Mouse (Mus musculus): Measurements from ENCODE around the gene Agpat2. TPM values are rescaled to one million over a fixed set of nuclear protein-coding genes. Genes with fewer than 3 reads are reported as not detected.

Agpat2 gene
- polyA plus RNA-seq, 1 experiment from 2014 or later: 7.3 TPM

GRCm38 (mm10) chr2:26628792-26629437, 24.7 kb upstream of the Agpat2 start:
- 20% methylated on average over 5 of the region's 5 CpGs for WGBS
- Histone ChIP-seq H3K4me1 (replicated peaks; ENCODE audit: control insufficient read depth, insufficient read depth, low read length) (peaks cover 10% of the 10 kb centered on the region), H3K9ac (ENCODE audit: low read depth, low read length) (peak overlapping the region; percentile 98), H3K27ac (ENCODE audit: low read depth, low read length) (peak overlapping the region; percentile 70), H3K36me3 (ENCODE audit: control insufficient read depth, insufficient read depth, low read length) (no peaks in the 10 kb centered on the region), H3K4me3 (ENCODE audit: low read depth, low read length) (peak overlapping the region; percentile 74), H3K27me3 (ENCODE audit: control insufficient read depth, insufficient read depth, low read length) (no peaks in the 10 kb centered on the region), H3K9me3 (ENCODE audit: control insufficient read depth, low read length) (no peaks in the 10 kb centered on the region), H3K4me2 (replicated peaks; ENCODE audit: low read depth, low read length) (peak overlapping the region; percentile 96)
- peak; percentile 60 for ATAC-seq (ENCODE audit: low FRiP score)
- DNase-seq (ENCODE audit: low spot score): peak; percentile 59

- DNase-seq (ENCODE audit: low spot score): peak; percentile 93
- Histone ChIP-seq H3K27ac (ENCODE audit: low read depth, low read length) (peak within 1 kb of the TSS; percentile 70), H3K4me1 (replicated peaks; ENCODE audit: control insufficient read depth, insufficient read depth, low read length) (peaks cover 10% of the 10 kb centered on the region), H3K27me3 (ENCODE audit: control insufficient read depth, insufficient read depth, low read length) (no peaks in the 10 kb centered on the region), H3K4me2 (replicated peaks; ENCODE audit: low read depth, low read length) (peak within 1 kb of the TSS; percentile 96), H3K4me3 (ENCODE audit: low read depth, low read length) (peak within 1 kb of the TSS; percentile 74), H3K36me3 (ENCODE audit: control insufficient read depth, insufficient read depth, low read length) (no peaks in the 10 kb centered on the region), H3K9me3 (ENCODE audit: control insufficient read depth, low read length) (no peaks in the 10 kb centered on the region), H3K9ac (ENCODE audit: low read depth, low read length) (peak within 1 kb of the TSS; percentile 98)
- ATAC-seq (ENCODE audit: low FRiP score): peak; percentile 84
- 1% methylated on average over 63 of the region's 70 CpGs for whole genome bisulfite sequencing
Measured at GRCm38 (mm10) chr2:26627921-26628739, 23.9 kb upstream of the Agpat2 start, which contains the start of gene Fam69b. Fam69b (plus strand) TSS chr2:26628457.

- 65% methylated on average over 3 of the region's 3 CpGs for WGBS
- DNase-seq (ENCODE audit: low spot score): no peak
- Histone ChIP-seq H3K27me3 (ENCODE audit: control insufficient read depth, insufficient read depth, low read length) (no peaks in the 10 kb centered on the region), H3K36me3 (ENCODE audit: control insufficient read depth, insufficient read depth, low read length) (no peaks in the 10 kb centered on the region), H3K4me3 (ENCODE audit: low read depth, low read length) (no peak overlapping the region), H3K9me3 (ENCODE audit: control insufficient read depth, low read length) (no peaks in the 10 kb centered on the region), H3K4me2 (replicated peaks; ENCODE audit: low read depth, low read length) (no peak overlapping the region), H3K27ac (ENCODE audit: low read depth, low read length) (no peak overlapping the region), H3K4me1 (replicated peaks; ENCODE audit: control insufficient read depth, insufficient read depth, low read length) (peaks cover 8% of the 10 kb centered on the region), H3K9ac (ENCODE audit: low read depth, low read length) (no peak overlapping the region)
- ATAC-seq (ENCODE audit: low FRiP score): no peak
Measured at GRCm38 (mm10) chr2:26626081-26626480, 21.9 kb upstream of the Agpat2 start.

- Histone ChIP-seq H3K4me1 (replicated peaks; ENCODE audit: control insufficient read depth, insufficient read depth, low read length) (peaks cover 8% of the 10 kb centered on the region), H3K9ac (ENCODE audit: low read depth, low read length) (no peak overlapping the region), H3K9me3 (ENCODE audit: control insufficient read depth, low read length) (no peaks in the 10 kb centered on the region), H3K36me3 (ENCODE audit: control insufficient read depth, insufficient read depth, low read length) (no peaks in the 10 kb centered on the region), H3K27ac (ENCODE audit: low read depth, low read length) (no peak overlapping the region), H3K4me2 (replicated peaks; ENCODE audit: low read depth, low read length) (no peak overlapping the region), H3K4me3 (ENCODE audit: low read depth, low read length) (no peak overlapping the region), H3K27me3 (ENCODE audit: control insufficient read depth, insufficient read depth, low read length) (no peaks in the 10 kb centered on the region)
- DNase-seq (ENCODE audit: low spot score): no peak
- WGBS: 87% methylated on average over 3 of the region's 3 CpGs
- no peak for ATAC-seq (ENCODE audit: low FRiP score)
Measured at GRCm38 (mm10) chr2:26625419-26625818, 21.2 kb upstream of the Agpat2 start.

GRCm38 (mm10) chr2:26622984-26623383, 18.8 kb upstream of the Agpat2 start:
- H3K36me3 ChIP-seq (ENCODE audit: control insufficient read depth, insufficient read depth, low read length): no peaks in the 10 kb centered on the region
- no peaks in the 10 kb centered on the region for H3K4me1 ChIP-seq (replicated peaks; ENCODE audit: control insufficient read depth, insufficient read depth, low read length)
- DNase-seq (ENCODE audit: low spot score): no peak
- ATAC-seq (ENCODE audit: low FRiP score): no peak
- H3K4me2 ChIP-seq (replicated peaks; ENCODE audit: low read depth, low read length): no peak overlapping the region
- no peaks in the 10 kb centered on the region for H3K27me3 ChIP-seq (ENCODE audit: control insufficient read depth, insufficient read depth, low read length)
- no peak overlapping the region for H3K27ac ChIP-seq (ENCODE audit: low read depth, low read length)
- H3K9ac ChIP-seq (ENCODE audit: low read depth, low read length): no peak overlapping the region
- WGBS: 72% methylated on average over 5 of the region's 5 CpGs
- no peaks in the 10 kb centered on the region for H3K9me3 ChIP-seq (ENCODE audit: control insufficient read depth, low read length)
- no peak overlapping the region for H3K4me3 ChIP-seq (ENCODE audit: low read depth, low read length)

GRCm38 (mm10) chr2:26621246-26621645, 17.0 kb upstream of the Agpat2 start:
- WGBS: 57% methylated on average over 2 of the region's 2 CpGs
- H3K9ac ChIP-seq (ENCODE audit: low read depth, low read length): no peak overlapping the region
- H3K27ac ChIP-seq (ENCODE audit: low read depth, low read length): no peak overlapping the region
- no peaks in the 10 kb centered on the region for H3K27me3 ChIP-seq (ENCODE audit: control insufficient read depth, insufficient read depth, low read length)
- H3K4me3 ChIP-seq (ENCODE audit: low read depth, low read length): no peak overlapping the region
- no peaks in the 10 kb centered on the region for H3K4me1 ChIP-seq (replicated peaks; ENCODE audit: control insufficient read depth, insufficient read depth, low read length)
- H3K36me3 ChIP-seq (ENCODE audit: control insufficient read depth, insufficient read depth, low read length): no peaks in the 10 kb centered on the region
- no peaks in the 10 kb centered on the region for H3K9me3 ChIP-seq (ENCODE audit: control insufficient read depth, low read length)
- no peak overlapping the region for H3K4me2 ChIP-seq (replicated peaks; ENCODE audit: low read depth, low read length)
- DNase-seq (ENCODE audit: low spot score) (no peak), ATAC-seq (ENCODE audit: low FRiP score) (no peak)

- 67% methylated on average over 7 of the region's 7 CpGs for WGBS
- Histone ChIP-seq H3K27me3 (ENCODE audit: control insufficient read depth, insufficient read depth, low read length) (no peaks in the 10 kb centered on the region), H3K9ac (ENCODE audit: low read depth, low read length) (no peak overlapping the region), H3K4me2 (replicated peaks; ENCODE audit: low read depth, low read length) (no peak overlapping the region), H3K9me3 (ENCODE audit: control insufficient read depth, low read length) (no peaks in the 10 kb centered on the region), H3K4me3 (ENCODE audit: low read depth, low read length) (no peak overlapping the region), H3K4me1 (replicated peaks; ENCODE audit: control insufficient read depth, insufficient read depth, low read length) (no peaks in the 10 kb centered on the region), H3K36me3 (ENCODE audit: control insufficient read depth, insufficient read depth, low read length) (no peaks in the 10 kb centered on the region), H3K27ac (ENCODE audit: low read depth, low read length) (no peak overlapping the region)
- DNase-seq (ENCODE audit: low spot score) (no peak), ATAC-seq (ENCODE audit: low FRiP score) (no peak)
Measured at GRCm38 (mm10) chr2:26617928-26618327, 13.7 kb upstream of the Agpat2 start.

GRCm38 (mm10) chr2:26617331-26617730, 13.1 kb upstream of the Agpat2 start:
- no peak overlapping the region for H3K4me3 ChIP-seq (ENCODE audit: low read depth, low read length)
- H3K36me3 ChIP-seq (ENCODE audit: control insufficient read depth, insufficient read depth, low read length): no peaks in the 10 kb centered on the region
- no peak overlapping the region for H3K9ac ChIP-seq (ENCODE audit: low read depth, low read length)
- WGBS: 83% methylated on average over 6 of the region's 6 CpGs
- H3K27ac ChIP-seq (ENCODE audit: low read depth, low read length): no peak overlapping the region
- H3K27me3 ChIP-seq (ENCODE audit: control insufficient read depth, insufficient read depth, low read length): no peaks in the 10 kb centered on the region
- H3K4me2 ChIP-seq (replicated peaks; ENCODE audit: low read depth, low read length): no peak overlapping the region
- H3K4me1 ChIP-seq (replicated peaks; ENCODE audit: control insufficient read depth, insufficient read depth, low read length): no peaks in the 10 kb centered on the region
- DNase-seq (ENCODE audit: low spot score): no peak
- ATAC-seq (ENCODE audit: low FRiP score): no peak
- H3K9me3 ChIP-seq (ENCODE audit: control insufficient read depth, low read length): no peaks in the 10 kb centered on the region
